Mouse (Mus musculus) erythroblast, embryonic 14.5 days (primary cell): ENCODE results near the gene Pja2. TPM values are rescaled to one million over a fixed set of nuclear protein-coding genes. Genes with fewer than 3 reads are reported as not detected.
"Not testable (repeated sequence)": the region's sequence is repeated elsewhere in the genome, so short reads cannot be mapped to it uniquely, and the experiment has no call there.

Experiments
- H3K27me3 ChIP-seq: 2 replicates; pipeline ENCODE4 v1.6.1; 2012; ENCODE audit warnings: inconsistent platforms; ENCODE audit not compliant: control insufficient read depth
- H3K36me3 ChIP-seq: 2 replicates; pipeline ENCODE4 v1.6.1; 2012; ENCODE audit warnings: mild to moderate bottlenecking, inconsistent platforms; ENCODE audit not compliant: control insufficient read depth
- H3K4me1 ChIP-seq: 2 replicates; pipeline ENCODE4 v1.6.1; 2012; ENCODE audit warnings: inconsistent platforms; ENCODE audit not compliant: control insufficient read depth
- H3K4me3 ChIP-seq: replicated peaks from 2 replicates; pipeline ENCODE3; 2012; ENCODE audit warnings: moderate library complexity, mild to moderate bottlenecking, inconsistent platforms
- H3K9me3 ChIP-seq: 2 replicates; pipeline ENCODE4 v1.6.1; 2012; ENCODE audit warnings: low read length, inconsistent platforms, mixed read lengths; ENCODE audit not compliant: control insufficient read depth
- GATA1 ChIP-seq: IDR thresholded peaks from 2 replicates; pipeline ENCODE4 v1.6.1; 2012; ENCODE audit warnings: low read length, inconsistent platforms, mixed read lengths
- TAL1 ChIP-seq: IDR thresholded peaks from 3 replicates; pipeline ENCODE4 v1.6.1; 2012; ENCODE audit warnings: low read length, inconsistent platforms, mixed read lengths
- polyA plus RNA-seq: library from polyadenylated mRNA; stranded (reverse); fragments of >175 nt; gene quantifications from 2 replicates; pipeline ENCODE4 v1.2.3, GENCODE M21; 2012

The Pja2 gene
- polyA plus RNA-seq, 1 experiment = 0.12 TPM

DNA sequence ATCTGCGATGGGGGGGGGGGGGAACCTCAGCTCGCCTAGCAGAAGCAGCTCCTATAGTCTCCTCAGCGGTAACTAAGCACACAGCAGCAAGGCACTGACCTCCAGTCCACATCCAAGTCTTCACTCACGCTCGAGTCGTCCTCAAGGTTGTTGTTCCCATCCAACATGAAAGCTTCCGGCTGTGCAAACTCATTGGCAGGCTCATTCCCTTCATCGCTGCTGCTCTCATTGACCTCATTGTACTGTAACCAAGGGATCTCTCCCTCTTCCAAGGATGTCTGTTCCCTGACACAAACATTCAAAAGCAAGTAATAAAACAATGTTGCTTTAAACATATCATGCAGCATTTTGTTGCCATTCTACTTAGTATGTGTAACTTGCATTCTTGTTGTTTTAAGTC lies 39.0 kb downstream of the Pja2 start:
- Histone ChIP-seq H3K4me3 (no peak overlapping the region), H3K27me3 (no peaks in the 10 kb centered on the region), H3K4me1 (no peaks in the 10 kb centered on the region), H3K9me3 (no peaks in the 10 kb centered on the region), H3K36me3 (peaks cover 40% of the 10 kb centered on the region)
- TF ChIP-seq TAL1 = no peak
- no peak for TF ChIP-seq GATA1

DNA sequence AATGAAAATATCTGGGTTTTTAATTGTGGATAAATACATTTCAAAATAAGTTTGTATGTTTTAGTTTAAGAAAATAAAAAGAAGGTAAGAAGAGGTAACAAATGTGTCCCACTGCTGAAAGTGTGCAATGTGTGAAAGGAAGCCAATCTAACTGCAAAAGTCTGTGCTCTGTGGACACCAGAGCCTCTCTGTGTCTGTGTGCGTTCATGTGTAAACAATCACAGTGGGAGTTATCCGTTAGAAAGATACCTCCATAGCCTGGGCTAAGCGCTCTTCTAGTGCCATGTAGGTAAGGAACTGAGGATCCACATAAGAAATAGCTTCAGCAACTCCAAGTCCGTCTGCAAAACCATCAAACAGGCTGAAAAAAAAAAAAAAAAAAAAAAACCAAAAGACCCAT lies 42.0 kb downstream of the Pja2 start:
- TF ChIP-seq TAL1 = no peak
- TF ChIP-seq GATA1 = no peak
- Histone ChIP-seq H3K4me3 (no peak overlapping the region), H3K9me3 (no peaks in the 10 kb centered on the region), H3K36me3 (peaks cover 62% of the 10 kb centered on the region), H3K4me1 (no peaks in the 10 kb centered on the region), H3K27me3 (no peaks in the 10 kb centered on the region)

- Histone ChIP-seq H3K4me1 (no peaks in the 10 kb centered on the region), H3K36me3 (peaks cover 74% of the 10 kb centered on the region), H3K4me3 (no peak overlapping the region), H3K9me3 (no peaks in the 10 kb centered on the region), H3K27me3 (no peaks in the 10 kb centered on the region)
- TF ChIP-seq GATA1 (no peak), TAL1 (no peak)
Measured at GRCm38 (mm10) chr17:64288000-64288399, 43.7 kb downstream of the Pja2 start.

GRCm38 (mm10) chr17:64286836-64287235 lies 44.9 kb downstream of the Pja2 start:
- Histone ChIP-seq H3K4me1 (no peaks in the 10 kb centered on the region), H3K36me3 (peaks cover 77% of the 10 kb centered on the region), H3K9me3 (no peaks in the 10 kb centered on the region), H3K4me3 (no peak overlapping the region), H3K27me3 (no peaks in the 10 kb centered on the region)
- no peak for TF ChIP-seq TAL1
- no peak for TF ChIP-seq GATA1

- H3K4me3 ChIP-seq, H3K4me1 ChIP-seq, H3K27me3 ChIP-seq, H3K9me3 ChIP-seq: not testable (repeated sequence)
- peaks cover 55% of the 10 kb centered on the region for H3K36me3 ChIP-seq
Measured at GRCm38 (mm10) chr17:64281368-64281767, 50.3 kb downstream of the Pja2 start.

GRCm38 (mm10) chr17:64277649-64278212 lies 54.0 kb downstream of the Pja2 start:
- no peak for TF ChIP-seq TAL1
- no peak for TF ChIP-seq GATA1
- H3K4me3 ChIP-seq = no peak overlapping the region
- H3K27me3 ChIP-seq = no peaks in the 10 kb centered on the region
- no peaks in the 10 kb centered on the region for H3K9me3 ChIP-seq
- peaks cover 9% of the 10 kb centered on the region; the same call in 1 of the 2 replicates for H3K4me1 ChIP-seq
- H3K36me3 ChIP-seq = peaks cover 22% of the 10 kb centered on the region

DNA sequence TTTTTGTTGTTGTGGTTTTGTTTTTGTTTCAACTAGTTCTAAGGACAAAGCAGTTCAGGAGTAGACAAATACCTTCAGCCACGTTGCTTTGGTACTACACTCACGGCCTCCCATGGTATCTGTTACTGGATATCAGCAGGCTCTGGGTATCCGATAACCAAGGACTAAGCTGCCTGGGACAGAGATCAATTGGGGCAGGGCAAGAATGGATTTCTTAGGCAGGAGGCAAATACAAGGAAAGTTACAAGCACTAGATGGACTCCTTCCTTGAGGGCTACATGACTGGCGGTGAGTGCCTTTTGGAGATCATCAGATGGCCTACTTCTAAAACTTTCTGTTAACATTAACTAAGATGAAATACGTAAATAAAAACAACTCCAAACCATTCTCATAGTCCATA lies 55.0 kb downstream of the Pja2 start:
- no peak for TF ChIP-seq TAL1
- TF ChIP-seq GATA1 = no peak
- no peaks in the 10 kb centered on the region for H3K9me3 ChIP-seq
- H3K4me1 ChIP-seq = peaks cover 9% of the 10 kb centered on the region; the same call in 1 of the 2 replicates
- peaks cover 15% of the 10 kb centered on the region for H3K36me3 ChIP-seq
- no peak overlapping the region for H3K4me3 ChIP-seq
- H3K27me3 ChIP-seq = no peaks in the 10 kb centered on the region

DNA sequence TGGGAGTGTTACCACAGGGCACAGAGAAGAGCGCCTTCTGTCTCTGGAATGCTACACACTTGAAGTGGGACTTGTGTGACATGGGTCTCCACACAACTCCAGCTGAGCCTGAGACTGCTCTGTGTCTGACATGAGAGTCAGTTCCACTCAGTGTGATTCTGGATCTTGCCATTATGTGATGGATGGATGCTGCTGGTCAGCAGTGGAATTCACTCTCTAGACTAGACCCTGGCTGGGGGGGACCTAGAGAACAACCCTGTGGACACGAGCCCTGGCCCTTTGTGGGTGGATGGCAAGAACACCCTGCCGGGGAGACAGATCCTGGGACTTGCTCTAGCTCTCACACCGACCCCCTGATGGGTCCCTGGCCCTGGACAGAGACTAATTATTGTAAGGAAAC lies 56.5 kb downstream of the Pja2 start:
- no peak for TF ChIP-seq GATA1
- TF ChIP-seq TAL1 = no peak
- Histone ChIP-seq H3K4me3 (no peak overlapping the region), H3K27me3 (no peaks in the 10 kb centered on the region), H3K4me1 (peaks cover 9% of the 10 kb centered on the region; the same call in 1 of the 2 replicates), H3K36me3 (peaks cover 13% of the 10 kb centered on the region), H3K9me3 (no peaks in the 10 kb centered on the region)

DNA sequence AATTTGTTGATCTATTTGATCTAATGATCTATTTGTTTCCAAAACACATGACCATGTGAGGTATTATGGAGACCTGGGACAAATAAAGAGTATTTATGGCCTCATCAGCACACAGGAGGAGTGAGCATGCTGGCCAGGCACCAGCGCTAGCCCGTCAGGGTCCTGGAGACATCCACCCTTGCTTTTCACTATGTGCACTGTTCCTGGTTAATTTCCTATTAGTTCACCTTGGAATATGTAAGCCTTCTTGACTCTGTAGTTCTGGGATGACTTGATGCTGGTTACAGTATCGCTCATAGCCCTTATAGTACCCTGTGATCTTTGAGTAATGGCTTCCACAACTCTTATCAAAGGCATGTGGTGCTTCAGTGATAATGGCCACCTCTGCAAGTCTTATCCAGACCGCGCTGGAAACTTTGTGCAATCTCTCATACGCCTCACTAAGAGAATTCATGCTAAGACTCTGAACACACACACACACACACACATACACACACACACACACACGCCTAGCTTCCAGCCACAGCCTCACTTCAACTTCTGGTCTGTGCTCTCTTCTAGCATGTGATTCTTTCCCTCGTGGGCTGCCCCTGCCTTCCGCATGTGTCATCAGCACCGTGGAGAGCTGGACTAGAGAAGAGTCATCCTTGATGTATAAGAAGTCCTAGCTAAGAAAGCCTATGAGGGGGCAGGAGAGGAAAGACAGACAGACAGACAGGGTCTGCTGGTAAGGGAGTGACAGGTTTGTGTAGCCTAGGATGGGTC lies 57.2 kb downstream of the Pja2 start:
- no peaks in the 10 kb centered on the region for H3K9me3 ChIP-seq
- no peaks in the 10 kb centered on the region for H3K27me3 ChIP-seq
- peaks cover 13% of the 10 kb centered on the region for H3K36me3 ChIP-seq
- peaks cover 9% of the 10 kb centered on the region; the same call in 1 of the 2 replicates for H3K4me1 ChIP-seq
- no peak overlapping the region for H3K4me3 ChIP-seq
- TF ChIP-seq GATA1 (no peak), TAL1 (no peak)
